Mouse (Mus musculus): Measurements from ENCODE around the gene Nudt14.

The Nudt14 gene

GRCm38 (mm10) chr12:112914527-112914926, 27.4 kb downstream of the Nudt14 start:
- no peak for DNase-seq (ENCODE audit: low spot score in 2 of 2)

DNA sequence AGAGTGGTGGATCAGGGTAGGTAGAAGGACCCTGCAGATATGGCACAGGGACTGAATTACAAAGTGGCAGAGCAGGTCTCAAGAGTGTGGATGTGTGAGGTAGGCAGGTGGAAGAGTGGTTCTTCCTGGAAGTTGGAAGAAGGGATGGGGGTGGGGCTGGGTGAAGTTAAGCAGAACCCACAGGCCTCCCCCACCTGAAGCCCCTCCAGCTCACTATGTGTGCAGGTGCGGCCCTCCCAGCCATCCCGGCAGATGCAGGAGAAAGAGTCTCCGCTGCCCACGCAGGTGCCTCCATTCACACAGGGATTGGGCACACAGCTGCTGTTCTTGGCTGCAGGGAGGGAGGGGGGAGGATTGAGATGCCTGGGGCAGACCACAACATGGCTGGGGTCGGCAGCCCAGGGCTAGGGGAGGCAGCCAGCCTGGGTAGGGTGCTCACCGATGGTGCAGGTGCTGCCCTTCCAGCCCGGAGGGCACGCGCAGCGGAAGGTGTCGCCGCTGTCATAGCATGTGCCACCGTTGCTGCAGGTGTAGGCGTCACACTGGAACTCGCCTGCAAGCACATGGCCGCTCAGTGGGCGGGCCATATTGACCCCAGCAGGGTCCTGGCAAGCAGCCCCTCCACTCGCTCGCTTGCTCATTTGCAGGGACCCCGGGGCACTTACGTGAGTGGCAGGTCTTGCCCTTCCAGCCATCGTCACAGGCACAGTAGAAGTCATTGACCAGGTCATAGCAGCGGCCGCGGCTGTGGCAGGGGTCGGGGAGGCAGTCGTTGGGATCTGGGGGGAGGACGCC, 28.8 kb downstream of the Nudt14 start:
- no peak for DNase-seq (ENCODE audit: low spot score in 2 of 2)

DNA sequence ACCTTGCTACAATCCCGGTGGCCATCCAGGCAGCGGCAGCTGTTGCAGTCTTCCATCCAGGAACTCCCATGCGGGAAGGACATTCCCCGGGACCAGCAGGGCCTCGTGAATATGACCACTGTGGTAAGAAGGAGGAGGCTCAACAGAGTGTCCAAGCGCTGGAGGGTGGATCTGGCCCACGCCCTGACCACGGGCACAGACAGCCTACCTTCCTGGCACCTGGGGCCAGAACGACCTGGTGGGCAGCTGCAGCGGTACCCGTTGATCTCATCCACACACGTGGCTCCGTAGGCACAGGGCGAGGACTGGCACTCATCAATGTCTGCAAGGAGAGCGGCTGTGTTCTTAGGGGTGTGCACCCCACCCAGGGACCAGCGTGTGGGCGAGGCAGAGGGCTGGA, 30.2 kb downstream of the Nudt14 start:
- no peak for DNase-seq (ENCODE audit: low spot score in 2 of 2)

DNA sequence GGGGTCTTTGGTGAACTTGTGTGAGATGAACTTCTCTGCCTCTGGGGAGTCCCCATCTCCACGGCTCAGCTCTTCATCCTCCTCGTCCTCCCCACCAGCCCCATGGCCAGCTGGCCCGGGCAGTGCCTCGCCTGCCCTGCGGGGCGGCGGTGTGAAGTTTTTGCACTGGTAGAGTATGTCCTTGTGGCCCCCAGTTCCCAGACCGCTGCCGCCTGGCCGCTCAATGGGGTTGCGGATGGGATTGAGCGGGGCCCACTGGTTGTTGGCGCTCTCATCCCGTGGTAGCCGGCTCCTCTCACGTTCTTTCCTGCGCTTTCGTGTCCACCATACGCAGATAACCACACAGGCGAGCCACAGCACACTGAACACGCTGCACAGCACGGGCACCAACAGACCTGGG, 32.9 kb downstream of the Nudt14 start:
- DNase-seq (ENCODE audit: low spot score in 2 of 2) = no peak

DNA sequence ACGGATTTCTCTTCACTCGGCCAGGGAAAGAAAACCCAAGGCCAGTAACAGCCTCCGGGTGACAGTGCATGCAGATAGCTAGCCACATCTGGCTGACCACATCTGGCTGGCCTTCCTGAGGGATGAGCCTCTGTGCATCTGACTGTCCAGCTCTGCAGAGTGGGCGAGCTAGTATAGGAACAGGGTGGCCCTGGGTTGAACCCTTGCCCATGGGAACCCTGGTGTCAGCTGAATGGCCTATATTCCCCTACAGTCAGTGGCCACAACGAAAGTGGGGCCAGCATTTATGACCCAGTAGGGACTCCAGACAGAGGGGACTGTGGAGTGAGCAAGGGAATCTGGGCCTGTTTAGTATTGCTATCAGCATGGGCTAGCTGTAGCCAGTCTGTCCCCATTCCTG, 36.9 kb downstream of the Nudt14 start:
- DNase-seq (ENCODE audit: low spot score in 2 of 2) = no peak

GRCm38 (mm10) chr12:112903941-112904340, 38.0 kb downstream of the Nudt14 start:
- peak in 1 of 2 experiments; percentile 48 for DNase-seq (ENCODE audit: low spot score in 2 of 2)

DNA sequence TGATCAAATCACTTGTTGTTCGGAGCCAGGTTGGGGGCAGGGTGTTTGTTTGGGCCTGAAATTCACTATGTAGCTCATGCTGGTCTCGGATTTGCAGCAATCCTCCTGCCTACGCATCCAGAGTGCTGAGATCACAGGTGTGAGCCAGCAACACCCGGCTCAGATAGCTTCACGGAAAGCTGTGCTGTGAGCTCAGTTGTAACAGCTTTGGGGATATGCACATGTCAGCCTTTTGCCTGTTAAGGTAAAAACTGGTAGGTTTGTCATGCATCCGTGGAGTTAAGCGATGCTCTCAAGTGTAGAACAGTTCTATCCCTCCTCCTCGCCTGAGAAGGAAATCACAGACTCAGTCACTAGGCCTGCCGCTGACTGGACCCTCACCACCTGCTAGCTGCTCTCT, 41.3 kb downstream of the Nudt14 start:
- DNase-seq (ENCODE audit: low spot score in 2 of 2) = peak in 1 of 2 experiments; percentile 78

GRCm38 (mm10) chr12:112898960-112899359, 43.0 kb downstream of the Nudt14 start:
- DNase-seq (ENCODE audit: low spot score in 2 of 2) = no peak

DNA sequence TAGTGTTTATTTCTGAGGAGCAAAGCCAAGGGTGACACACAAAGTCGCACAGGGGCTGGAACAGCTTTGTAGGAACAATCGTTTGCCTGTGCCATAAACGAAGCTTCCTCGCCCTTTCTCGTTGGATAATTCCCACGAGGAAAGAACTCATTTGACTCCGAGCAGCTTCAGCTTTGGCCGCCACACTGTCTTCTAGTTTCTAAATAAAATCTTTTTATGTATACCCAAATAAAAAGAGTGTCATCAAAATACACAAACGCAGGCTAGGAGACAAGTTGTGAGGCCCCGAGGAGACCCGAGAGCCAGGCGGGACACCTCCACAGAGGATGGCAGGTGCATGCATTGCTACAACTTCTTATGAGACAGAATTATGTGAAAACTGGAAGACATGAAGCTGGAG, 43.6 kb downstream of the Nudt14 start:
- no peak for DNase-seq (ENCODE audit: low spot score in 2 of 2)

GRCm38 (mm10) chr12:112897522-112898212, 44.3 kb downstream of the Nudt14 start:
- no peak for DNase-seq (ENCODE audit: low spot score in 2 of 2)

DNA sequence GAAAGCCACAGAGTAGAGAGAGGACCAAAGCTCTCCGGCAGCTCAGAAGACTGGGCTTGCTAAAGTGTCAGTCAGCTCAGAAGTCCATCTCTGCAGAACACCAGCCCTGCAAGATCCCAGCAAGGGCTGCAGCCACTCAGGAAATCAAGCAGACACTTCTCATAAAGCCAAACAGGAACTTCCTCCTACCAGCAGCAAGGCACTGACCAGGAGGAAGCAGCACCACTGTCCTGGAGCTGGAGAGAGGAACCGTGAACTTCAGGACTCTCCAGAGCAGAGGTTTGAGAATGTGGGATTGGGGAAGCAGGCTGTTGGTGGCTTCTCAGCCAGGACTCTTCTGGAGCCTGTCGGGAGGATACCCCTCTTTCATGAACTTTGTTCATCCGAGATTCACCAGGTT, 47.0 kb downstream of the Nudt14 start:
- no peak for DNase-seq (ENCODE audit: low spot score in 2 of 2)

DNA sequence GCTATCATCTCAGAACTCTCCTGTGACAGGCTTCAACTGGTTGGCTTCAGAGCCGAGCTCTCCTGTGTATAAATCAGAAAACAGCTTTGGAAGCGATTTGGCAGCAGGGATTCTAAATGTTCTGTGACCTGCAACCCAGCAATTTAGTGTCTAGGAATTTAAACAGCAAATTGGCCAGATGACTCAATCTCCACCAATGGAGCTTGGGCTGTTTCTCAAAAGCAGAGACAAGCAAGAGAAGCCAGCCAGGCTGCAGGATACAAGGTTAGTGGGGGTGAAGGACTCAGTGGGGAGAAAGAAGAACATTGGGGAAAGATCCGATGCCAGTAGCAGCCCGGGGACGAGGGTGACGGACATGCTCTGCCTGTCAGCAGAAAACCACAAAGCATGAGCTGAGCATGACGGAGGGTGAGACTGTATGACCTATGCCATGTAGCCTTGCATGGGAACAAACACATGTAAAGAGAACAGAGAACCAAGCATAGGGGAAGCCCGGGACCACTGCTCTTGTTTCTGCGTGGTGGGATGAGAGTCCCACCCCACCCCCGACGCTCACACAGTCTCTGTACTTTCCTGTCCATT, 47.5 kb downstream of the Nudt14 start:
- DNase-seq (ENCODE audit: low spot score in 2 of 2) = no peak

DNA sequence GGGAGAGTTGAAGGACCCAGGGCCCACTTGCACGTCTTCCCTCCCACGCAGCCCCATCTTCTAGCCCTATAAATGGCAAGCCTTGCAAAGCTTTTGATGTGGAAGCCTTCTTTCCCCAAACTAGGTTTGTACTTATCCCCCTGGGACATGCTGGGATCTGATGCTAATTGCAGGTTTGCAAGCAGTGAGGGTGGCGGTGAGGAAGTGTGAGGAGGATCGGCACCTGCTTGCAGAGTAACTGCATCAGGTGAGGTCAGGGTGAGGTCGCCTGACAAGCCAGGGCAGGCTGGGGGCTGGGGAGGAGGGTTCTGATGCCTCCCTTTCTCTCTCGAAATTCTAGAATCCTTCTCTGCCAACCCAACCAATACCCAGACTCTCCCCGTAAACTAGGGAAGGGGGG, 56.5 kb downstream of the Nudt14 start:
- DNase-seq (ENCODE audit: low spot score in 2 of 2) = no peak

All from right cerebral cortex, postnatal 10 days (tissue).